Mouse (Mus musculus): Measurements from ENCODE around the gene Gm28230.

- TF ChIP-seq GATA1 (IDR thresholded peaks at IDR 0.05; ENCODE audit: low read length) (no peak), TAL1 (IDR thresholded peaks at IDR 0.05; ENCODE audit: low read length) (no peak)
These were observed 25.9 kb upstream of the Gm28230 start for GRCm38 (mm10) chr2:74700546-74701112.
